Mouse (Mus musculus): ENCODE data around the gene Gm16867. TPM values are rescaled to one million over a fixed set of nuclear protein-coding genes. Genes with fewer than 3 reads are reported as not detected.
"Not testable (repeated sequence)": the region's sequence is repeated elsewhere in the genome, so short reads cannot be mapped to it uniquely, and the experiment has no call there.

The Gm16867 gene
- polyA plus RNA-seq, 1 experiment from 2014 or later = not detected

DNA sequence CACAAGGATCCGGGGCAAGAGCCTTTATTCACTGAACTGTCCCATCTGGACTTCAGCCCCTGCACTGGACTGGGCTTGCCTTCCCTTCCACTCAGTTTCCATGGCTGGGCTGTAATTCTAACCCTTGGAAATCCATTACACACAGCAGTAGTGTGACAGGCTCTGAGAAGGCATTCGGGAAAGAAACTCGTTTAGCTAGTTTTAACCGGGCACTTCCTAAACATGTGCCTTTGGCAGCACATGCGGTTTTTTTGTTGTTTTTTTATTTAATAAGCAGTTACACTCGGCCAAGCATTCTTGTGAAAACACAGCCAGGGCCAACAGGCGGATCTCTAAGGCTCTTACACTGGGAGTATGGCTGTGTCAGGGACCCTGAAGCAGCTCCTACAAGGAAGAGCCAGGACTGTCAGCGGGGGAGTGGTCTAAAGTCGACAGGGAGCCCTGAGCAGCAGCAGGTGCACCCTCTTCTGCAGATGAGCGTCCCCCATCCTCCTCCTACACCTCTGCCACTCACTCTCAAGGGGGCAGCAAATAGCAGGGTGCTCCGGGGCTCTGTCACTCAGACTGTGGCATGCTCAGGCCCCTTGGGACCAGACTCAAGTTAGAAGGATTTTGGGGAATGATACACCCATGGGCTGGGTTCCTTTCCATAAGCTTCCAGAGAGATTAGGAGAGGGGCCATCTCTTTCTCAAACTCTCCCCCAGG is 29.1 kb downstream of the Gm16867 start:
- not testable (repeated sequence) for ATAC-seq (ENCODE audit: low FRiP score, low TSS enrichment); H3K4me2 ChIP-seq (ENCODE audit: low read length); H3K27me3 ChIP-seq (ENCODE audit: control insufficient read depth, insufficient read depth, low read length); H3K4me1 ChIP-seq (ENCODE audit: control insufficient read depth, insufficient read depth, low read length); H3K9me3 ChIP-seq (ENCODE audit: control insufficient read depth, low read length); H3K4me3 ChIP-seq (replicated peaks; ENCODE audit: low read depth, low read length); H3K36me3 ChIP-seq (ENCODE audit: control insufficient read depth, insufficient read depth, low read length); H3K9ac ChIP-seq (replicated peaks; ENCODE audit: low read length); DNase-seq; H3K27ac ChIP-seq (replicated peaks; ENCODE audit: low read depth, low read length)
- WGBS = no CpG with 5 or more reads among the region's 11 CpGs

DNA sequence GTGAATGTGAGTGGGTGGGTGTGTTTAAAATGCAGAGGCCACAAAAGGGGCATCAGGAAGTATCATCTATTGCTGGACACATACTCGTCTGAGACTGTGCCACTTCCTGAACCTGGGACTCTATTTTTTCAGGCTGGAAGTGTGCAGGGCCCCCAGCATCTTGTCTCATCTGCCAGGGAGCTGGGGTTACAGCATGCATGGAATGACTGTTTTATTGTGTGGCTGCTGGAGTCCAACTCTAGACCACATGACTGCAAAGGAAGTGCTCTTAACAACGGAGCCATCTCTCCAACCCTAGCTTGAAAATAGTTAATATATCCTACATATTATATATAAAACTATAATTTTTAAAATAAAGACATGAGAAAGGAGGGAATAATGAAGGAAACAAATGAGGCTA is 29.8 kb downstream of the Gm16867 start:
- H3K4me3 ChIP-seq (replicated peaks; ENCODE audit: low read depth, low read length); DNase-seq; H3K4me1 ChIP-seq (ENCODE audit: control insufficient read depth, insufficient read depth, low read length); H3K27ac ChIP-seq (replicated peaks; ENCODE audit: low read depth, low read length); ATAC-seq (ENCODE audit: low FRiP score, low TSS enrichment); H3K36me3 ChIP-seq (ENCODE audit: control insufficient read depth, insufficient read depth, low read length); H3K27me3 ChIP-seq (ENCODE audit: control insufficient read depth, insufficient read depth, low read length); H3K9ac ChIP-seq (replicated peaks; ENCODE audit: low read length); H3K9me3 ChIP-seq (ENCODE audit: control insufficient read depth, low read length); H3K4me2 ChIP-seq (ENCODE audit: low read length): not testable (repeated sequence)
- no CpG with 5 or more reads among the region's 2 CpGs for WGBS

DNA sequence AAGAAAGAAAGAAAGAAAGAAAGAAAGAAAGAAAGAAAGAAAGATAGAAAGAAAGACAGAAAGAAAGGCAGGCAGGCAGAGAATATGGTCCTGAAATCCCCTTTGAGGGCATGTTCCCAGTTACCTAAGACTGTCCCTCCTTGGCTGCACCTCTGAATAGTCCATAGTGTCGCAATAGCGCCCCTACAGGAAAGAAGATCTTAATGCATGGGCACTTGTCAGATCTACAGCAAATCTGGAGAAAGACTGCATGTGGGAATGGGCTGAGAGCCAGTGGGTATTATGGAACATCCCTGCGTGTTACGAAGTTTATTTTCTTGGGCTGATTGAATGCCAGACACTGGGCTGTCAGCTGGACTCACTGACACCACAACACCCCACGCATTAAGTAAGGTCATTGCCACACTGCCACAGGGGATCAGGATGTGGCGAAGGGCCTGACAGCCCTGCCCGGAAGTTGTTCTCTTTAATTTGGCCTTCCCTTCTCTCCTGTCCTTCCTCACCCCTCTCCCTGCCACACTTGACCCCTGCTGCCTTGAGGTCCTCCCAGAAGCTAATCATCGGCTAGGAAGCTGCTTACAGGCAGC is 32.9 kb downstream of the Gm16867 start:
- not testable (repeated sequence) for ATAC-seq (ENCODE audit: low FRiP score, low TSS enrichment); H3K9ac ChIP-seq (replicated peaks; ENCODE audit: low read length); H3K9me3 ChIP-seq (ENCODE audit: control insufficient read depth, low read length); H3K36me3 ChIP-seq (ENCODE audit: control insufficient read depth, insufficient read depth, low read length); H3K4me2 ChIP-seq (ENCODE audit: low read length); DNase-seq; H3K27me3 ChIP-seq (ENCODE audit: control insufficient read depth, insufficient read depth, low read length); H3K27ac ChIP-seq (replicated peaks; ENCODE audit: low read depth, low read length); H3K4me3 ChIP-seq (replicated peaks; ENCODE audit: low read depth, low read length); H3K4me1 ChIP-seq (ENCODE audit: control insufficient read depth, insufficient read depth, low read length)
- no CpG with 5 or more reads among the region's 8 CpGs for WGBS

DNA sequence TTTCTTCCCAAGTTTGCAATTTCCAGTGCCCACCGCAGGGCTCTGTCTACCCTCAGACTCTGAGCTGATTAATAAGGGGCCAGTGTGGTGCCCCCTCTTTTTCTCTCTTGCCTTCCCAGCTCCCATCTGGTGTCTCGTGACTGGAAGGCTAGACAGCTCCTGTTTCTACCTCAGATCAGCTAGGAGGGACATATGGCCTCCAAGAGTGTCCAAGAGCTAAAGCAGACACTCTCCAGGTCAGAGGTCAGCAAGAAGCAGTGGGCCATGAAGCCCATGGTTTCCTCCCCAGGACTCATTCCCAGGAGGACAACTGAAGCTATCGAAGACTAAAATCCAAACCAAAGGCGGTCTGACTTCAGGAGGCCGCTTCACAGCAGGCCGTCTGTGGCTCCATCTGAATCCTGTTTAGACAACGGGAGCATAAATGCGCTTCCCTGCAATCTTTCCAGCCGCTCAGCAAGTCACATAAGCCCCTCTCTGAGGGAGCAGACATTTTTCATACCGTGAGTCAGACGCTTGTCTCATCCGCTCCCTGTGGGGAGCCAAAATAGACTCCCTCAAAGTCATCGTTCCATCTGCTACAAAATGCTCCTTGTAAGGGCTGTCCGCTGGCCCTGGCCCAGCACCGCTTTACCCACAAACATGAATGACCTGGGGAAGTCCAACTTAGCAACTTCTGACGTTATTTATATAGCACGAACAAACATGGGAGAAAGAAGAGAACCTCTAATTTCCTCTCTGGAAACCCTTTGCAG is 35.4 kb downstream of the Gm16867 start:
- DNase-seq; H3K27me3 ChIP-seq (ENCODE audit: control insufficient read depth, insufficient read depth, low read length); H3K36me3 ChIP-seq (ENCODE audit: control insufficient read depth, insufficient read depth, low read length); H3K9ac ChIP-seq (replicated peaks; ENCODE audit: low read length); H3K9me3 ChIP-seq (ENCODE audit: control insufficient read depth, low read length); H3K4me2 ChIP-seq (ENCODE audit: low read length); H3K4me1 ChIP-seq (ENCODE audit: control insufficient read depth, insufficient read depth, low read length); ATAC-seq (ENCODE audit: low FRiP score, low TSS enrichment); H3K27ac ChIP-seq (replicated peaks; ENCODE audit: low read depth, low read length); H3K4me3 ChIP-seq (replicated peaks; ENCODE audit: low read depth, low read length): not testable (repeated sequence)
- WGBS = no CpG with 5 or more reads among the region's 17 CpGs

DNA sequence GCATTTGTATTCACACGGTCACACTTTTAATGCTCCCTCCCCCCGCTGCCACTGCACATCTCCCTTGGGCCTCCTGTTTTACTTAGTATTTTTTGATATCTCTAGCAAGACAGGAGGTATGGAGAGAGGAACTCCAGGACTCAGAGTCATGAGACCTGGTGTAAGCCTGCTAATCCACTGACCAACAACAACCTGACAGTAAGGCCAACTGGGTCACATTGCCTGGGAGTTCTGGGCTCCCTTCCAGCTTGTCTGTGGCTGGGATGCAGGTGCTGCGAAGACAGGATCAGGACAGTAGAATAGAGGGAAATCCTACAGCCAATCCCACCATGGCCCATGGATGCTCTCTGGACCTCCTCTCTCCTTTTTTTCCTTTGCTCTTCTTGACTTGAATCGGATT is 38.7 kb downstream of the Gm16867 start:
- H3K4me3 ChIP-seq (replicated peaks; ENCODE audit: low read depth, low read length); H3K27me3 ChIP-seq (ENCODE audit: control insufficient read depth, insufficient read depth, low read length); H3K4me2 ChIP-seq (ENCODE audit: low read length); H3K4me1 ChIP-seq (ENCODE audit: control insufficient read depth, insufficient read depth, low read length); H3K9ac ChIP-seq (replicated peaks; ENCODE audit: low read length); H3K9me3 ChIP-seq (ENCODE audit: control insufficient read depth, low read length); ATAC-seq (ENCODE audit: low FRiP score, low TSS enrichment); H3K27ac ChIP-seq (replicated peaks; ENCODE audit: low read depth, low read length); H3K36me3 ChIP-seq (ENCODE audit: control insufficient read depth, insufficient read depth, low read length); DNase-seq: not testable (repeated sequence)
- no CpG with 5 or more reads among the region's 4 CpGs for WGBS

DNA sequence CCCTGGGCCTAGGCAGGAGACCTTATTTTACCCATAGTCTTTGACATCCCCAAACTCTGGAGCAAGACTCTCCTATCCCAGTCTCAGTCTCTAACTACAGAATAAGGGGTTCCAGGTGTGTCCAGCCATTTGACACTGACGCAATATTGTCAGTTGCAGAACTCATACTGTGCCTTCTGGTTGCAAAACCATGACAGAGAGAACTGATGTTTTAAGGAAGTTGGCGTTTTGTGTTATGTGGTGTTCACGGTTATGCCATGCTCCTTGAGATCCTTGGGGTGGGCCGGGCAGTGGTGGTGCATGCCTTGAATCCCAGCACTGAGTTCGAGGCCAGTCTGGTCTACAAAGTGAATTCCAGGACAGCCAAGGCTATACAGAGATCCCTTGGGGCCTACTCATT is 45.5 kb downstream of the Gm16867 start:
- not testable (repeated sequence) for H3K4me1 ChIP-seq (ENCODE audit: control insufficient read depth, insufficient read depth, low read length); H3K27ac ChIP-seq (replicated peaks; ENCODE audit: low read depth, low read length); DNase-seq; ATAC-seq (ENCODE audit: low FRiP score, low TSS enrichment); H3K4me3 ChIP-seq (replicated peaks; ENCODE audit: low read depth, low read length); H3K4me2 ChIP-seq (ENCODE audit: low read length); H3K36me3 ChIP-seq (ENCODE audit: control insufficient read depth, insufficient read depth, low read length); H3K9ac ChIP-seq (replicated peaks; ENCODE audit: low read length); H3K27me3 ChIP-seq (ENCODE audit: control insufficient read depth, insufficient read depth, low read length); H3K9me3 ChIP-seq (ENCODE audit: control insufficient read depth, low read length)
- no CpG with 5 or more reads among the region's 5 CpGs for WGBS

DNA sequence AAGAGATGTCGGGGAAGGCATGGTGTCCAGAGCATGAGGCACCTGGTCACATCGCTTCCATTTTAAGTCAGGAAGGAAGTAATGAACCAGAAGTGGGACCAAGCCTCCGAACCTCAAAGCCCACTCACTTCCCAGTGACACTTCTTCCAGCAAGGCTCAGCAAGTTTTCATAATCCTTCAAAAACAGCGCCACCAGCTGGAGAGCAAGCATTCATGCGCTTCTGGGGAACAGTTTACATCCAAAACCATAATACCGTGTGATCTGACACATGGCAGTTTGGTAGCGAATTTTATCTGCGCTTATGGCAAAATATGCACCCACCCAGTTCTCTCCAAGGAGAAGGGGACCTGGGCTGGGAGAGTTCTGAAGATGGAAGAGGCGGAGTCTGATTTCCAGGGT is 48.5 kb downstream of the Gm16867 start:
- not testable (repeated sequence) for H3K4me1 ChIP-seq (ENCODE audit: control insufficient read depth, insufficient read depth, low read length); H3K9ac ChIP-seq (replicated peaks; ENCODE audit: low read length); H3K4me3 ChIP-seq (replicated peaks; ENCODE audit: low read depth, low read length); DNase-seq; H3K9me3 ChIP-seq (ENCODE audit: control insufficient read depth, low read length); ATAC-seq (ENCODE audit: low FRiP score, low TSS enrichment); H3K36me3 ChIP-seq (ENCODE audit: control insufficient read depth, insufficient read depth, low read length); H3K27ac ChIP-seq (replicated peaks; ENCODE audit: low read depth, low read length); H3K4me2 ChIP-seq (ENCODE audit: low read length); H3K27me3 ChIP-seq (ENCODE audit: control insufficient read depth, insufficient read depth, low read length)
- no CpG with 5 or more reads among the region's 9 CpGs for WGBS

DNA sequence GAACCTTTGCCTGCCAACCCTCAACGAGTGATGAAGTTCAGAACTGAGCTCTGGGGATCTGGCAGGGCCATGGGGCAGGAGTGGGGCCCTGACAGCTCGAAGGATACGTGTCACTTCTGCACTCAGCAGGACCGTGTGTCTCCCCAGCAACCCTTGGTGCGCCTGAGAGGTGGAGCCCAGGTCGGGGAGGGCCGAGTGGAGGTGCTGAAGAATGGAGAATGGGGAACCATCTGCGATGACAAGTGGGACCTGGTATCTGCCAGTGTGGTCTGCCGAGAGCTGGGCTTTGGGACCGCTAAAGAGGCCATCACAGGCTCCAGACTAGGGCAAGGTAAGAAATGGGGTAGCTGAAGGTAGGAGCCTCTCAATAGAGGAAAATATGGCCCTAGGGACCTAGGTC is 54.3 kb downstream of the Gm16867 start:
- not testable (repeated sequence) for H3K9me3 ChIP-seq (ENCODE audit: control insufficient read depth, low read length); H3K27ac ChIP-seq (replicated peaks; ENCODE audit: low read depth, low read length); H3K36me3 ChIP-seq (ENCODE audit: control insufficient read depth, insufficient read depth, low read length); ATAC-seq (ENCODE audit: low FRiP score, low TSS enrichment); H3K9ac ChIP-seq (replicated peaks; ENCODE audit: low read length); H3K27me3 ChIP-seq (ENCODE audit: control insufficient read depth, insufficient read depth, low read length); H3K4me1 ChIP-seq (ENCODE audit: control insufficient read depth, insufficient read depth, low read length); H3K4me2 ChIP-seq (ENCODE audit: low read length); H3K4me3 ChIP-seq (replicated peaks; ENCODE audit: low read depth, low read length); DNase-seq
- WGBS = no CpG with 5 or more reads among the region's 10 CpGs

DNA sequence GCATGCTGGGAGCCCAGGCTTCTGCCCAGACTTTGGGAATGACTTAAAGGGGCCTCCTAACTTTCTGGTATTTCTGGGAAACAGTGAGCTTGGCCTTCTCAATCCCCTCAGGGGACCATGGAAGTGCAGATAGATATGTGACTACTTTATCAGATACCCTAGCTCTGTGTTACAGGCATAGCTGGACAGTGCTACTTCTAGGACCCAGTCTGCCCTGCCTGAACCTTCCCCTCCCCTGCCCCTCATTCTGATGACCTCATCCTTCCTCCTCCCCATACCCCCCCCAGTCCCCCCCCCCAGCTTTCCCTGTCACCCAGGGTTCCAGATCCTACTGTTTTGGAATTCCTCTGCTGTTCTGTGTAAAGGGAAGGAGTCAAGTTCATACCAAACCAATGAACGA is 56.2 kb downstream of the Gm16867 start:
- not testable (repeated sequence) for H3K27ac ChIP-seq (replicated peaks; ENCODE audit: low read depth, low read length); H3K4me1 ChIP-seq (ENCODE audit: control insufficient read depth, insufficient read depth, low read length); ATAC-seq (ENCODE audit: low FRiP score, low TSS enrichment); H3K9me3 ChIP-seq (ENCODE audit: control insufficient read depth, low read length); H3K4me2 ChIP-seq (ENCODE audit: low read length); H3K27me3 ChIP-seq (ENCODE audit: control insufficient read depth, insufficient read depth, low read length); H3K4me3 ChIP-seq (replicated peaks; ENCODE audit: low read depth, low read length); DNase-seq; H3K9ac ChIP-seq (replicated peaks; ENCODE audit: low read length); H3K36me3 ChIP-seq (ENCODE audit: control insufficient read depth, insufficient read depth, low read length)
- no CpG with 5 or more reads among the region's 1 CpGs for WGBS

Measured in midbrain, embryonic 14.5 days (tissue).